ENCODE assay signal across 20 mouse cellular contexts in the genomic region with DNA sequence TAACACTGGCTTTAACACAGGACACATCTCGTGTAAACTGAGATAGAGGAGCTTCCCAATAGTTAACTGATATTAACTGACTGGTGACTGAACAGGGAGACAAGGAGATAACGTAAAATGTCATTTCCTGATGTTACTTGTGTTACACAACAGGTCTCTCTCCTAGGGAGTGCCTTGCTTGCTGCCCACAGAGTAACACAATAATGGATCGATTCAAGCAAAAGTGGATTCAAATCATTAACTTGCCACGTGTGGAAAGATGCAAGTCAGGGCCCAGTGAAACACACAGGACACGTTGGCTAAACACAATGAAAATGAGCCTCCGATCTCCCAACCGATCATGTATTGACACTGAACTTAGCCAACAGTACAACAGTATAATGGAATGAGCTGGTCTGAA.
DNase-seq lines count a peak whose midpoint lies in the region; ATAC-seq and TF ChIP-seq lines count a peak whose summit lies in the region.
"Had no signal": no experiment of that assay in that cellular context is flagged by ENCODE, and none has a peak within 500 bp of the region (broad histone marks: within the 10 kb centered on the region; RNA-seq: fewer than 3 reads in every experiment).

No protein-coding gene starts in this region.

- no peaks in the 10 kb centered on the region for H3K9me3 ChIP-seq in forebrain, embryonic 12.5 days
- H3K9me3 ChIP-seq in forebrain, embryonic 10.5 days, result no peaks in the 10 kb centered on the region
- H3K9me3 ChIP-seq in forebrain, embryonic 15.5 days, result no peaks in the 10 kb centered on the region
- H3K9me3 ChIP-seq in forebrain, embryonic 16.5 days (ENCODE audit: control insufficient read depth, low read length), result peaks cover 2% of the 10 kb centered on the region; the same call in 1 of the 2 replicates
- H3K9me3 ChIP-seq in liver, postnatal 0 days (ENCODE audit: low read length), result no peaks in the 10 kb centered on the region
- no peaks in the 10 kb centered on the region for H3K9me3 ChIP-seq in neural tube, embryonic 13.5 days
- H3K9me3 ChIP-seq: embryonic facial prominence, embryonic 15.5 days had no signal

- peak overlapping the region; percentile 50; the same call in 1 of the 2 replicates for H3K27ac ChIP-seq in forebrain, embryonic 12.5 days
- H3K27ac ChIP-seq in forebrain, embryonic 10.5 days, result no peak overlapping the region
- H3K27ac ChIP-seq in forebrain, embryonic 15.5 days (replicated peaks), result peak overlapping the region; percentile 62; the same call in 1 of the 2 replicates
- H3K27ac ChIP-seq in forebrain, embryonic 16.5 days (ENCODE audit: low read length), result no peak overlapping the region
- no peak overlapping the region for H3K27ac ChIP-seq in liver, postnatal 0 days (ENCODE audit: low read depth)
- H3K27ac ChIP-seq in neural tube, embryonic 13.5 days (replicated peaks), result 0 out of 2 replicates have a peak overlapping the region, but pooled peaks have one; percentile 9
- H3K27ac ChIP-seq: embryonic facial prominence, embryonic 13.5 days; embryonic facial prominence, embryonic 15.5 days had no signal

- H3K27me3 ChIP-seq in forebrain, embryonic 12.5 days, result no peaks in the 10 kb centered on the region
- H3K27me3 ChIP-seq in forebrain, embryonic 10.5 days (ENCODE audit: poor library complexity, severe bottlenecking), result no peaks in the 10 kb centered on the region
- H3K27me3 ChIP-seq in forebrain, embryonic 15.5 days, result no peaks in the 10 kb centered on the region
- H3K27me3 ChIP-seq in forebrain, embryonic 16.5 days (replicated peaks; ENCODE audit: control insufficient read depth, insufficient read depth, low read length), result no peaks in the 10 kb centered on the region
- no peaks in the 10 kb centered on the region for H3K27me3 ChIP-seq in liver, postnatal 0 days (ENCODE audit: insufficient read depth, low read length)
- no peaks in the 10 kb centered on the region for H3K27me3 ChIP-seq in neural tube, embryonic 13.5 days
- H3K27me3 ChIP-seq: embryonic facial prominence, embryonic 13.5 days; embryonic facial prominence, embryonic 15.5 days had no signal

- ATAC-seq in forebrain, embryonic 12.5 days (ENCODE audit: low FRiP score), result no peak
- ATAC-seq in forebrain, embryonic 15.5 days (replicated peaks), result no peak
- no peak for ATAC-seq in forebrain, embryonic 16.5 days
- ATAC-seq in liver, postnatal 0 days, result peak; percentile 68
- no peak for ATAC-seq in neural tube, embryonic 13.5 days (ENCODE audit: low read depth)

- no peak overlapping the region for H3K4me2 ChIP-seq in forebrain, embryonic 12.5 days
- H3K4me2 ChIP-seq in forebrain, embryonic 15.5 days (replicated peaks), result no peak overlapping the region
- H3K4me2 ChIP-seq in forebrain, embryonic 16.5 days (ENCODE audit: low read length), result no peak overlapping the region
- 0 out of 2 replicates have a peak overlapping the region, but pooled peaks have one; percentile 2 for H3K4me2 ChIP-seq in liver, postnatal 0 days (ENCODE audit: low read depth, low read length)
- H3K4me2 ChIP-seq in neural tube, embryonic 13.5 days, result no peak overlapping the region
- H3K4me2 ChIP-seq: embryonic facial prominence, embryonic 13.5 days; embryonic facial prominence, embryonic 15.5 days had no signal

- DNase-seq in forebrain, embryonic 10.5 days (ENCODE audit: extremely low spot score, low spot score), result no peak
- no peak for DNase-seq in liver, postnatal 0 days
- no peak for DNase-seq in liver
- no peak for DNase-seq in neural tube, embryonic 10.5 days (ENCODE audit: extremely low spot score, low spot score)
- DNase-seq: adrenal gland, adult 2 months; adrenal gland, postnatal 10 days; adrenal gland, postnatal 25 days; cerebellum, adult 11 months; cerebellum, adult 8-10 months; cerebellum, adult 9-11 months; cerebellum, postnatal 14 days; cerebellum, postnatal 36 days; embryo, embryonic 11 days had no signal

- H3K9ac ChIP-seq in forebrain, embryonic 12.5 days, result no peak overlapping the region
- H3K9ac ChIP-seq in forebrain, embryonic 15.5 days (replicated peaks), result no peak overlapping the region
- no peak overlapping the region for H3K9ac ChIP-seq in forebrain, embryonic 16.5 days (replicated peaks; ENCODE audit: low read depth, low read length)
- no peak overlapping the region for H3K9ac ChIP-seq in liver, postnatal 0 days (replicated peaks)
- no peak overlapping the region for H3K9ac ChIP-seq in neural tube, embryonic 13.5 days
- H3K9ac ChIP-seq: embryonic facial prominence, embryonic 13.5 days; embryonic facial prominence, embryonic 15.5 days had no signal

- no peak overlapping the region for H3K4me3 ChIP-seq in forebrain, embryonic 12.5 days (replicated peaks)
- H3K4me3 ChIP-seq in forebrain, embryonic 10.5 days, result no peak overlapping the region
- no peak overlapping the region for H3K4me3 ChIP-seq in forebrain, embryonic 15.5 days
- H3K4me3 ChIP-seq in forebrain, embryonic 16.5 days (replicated peaks; ENCODE audit: low read length), result no peak overlapping the region
- no peak overlapping the region for H3K4me3 ChIP-seq in liver, postnatal 0 days (ENCODE audit: low read depth, low read length)
- no peak overlapping the region for H3K4me3 ChIP-seq in neural tube, embryonic 13.5 days
- H3K4me3 ChIP-seq: embryonic facial prominence, embryonic 13.5 days; embryonic facial prominence, embryonic 15.5 days; erythroblast, embryonic 14.5 days had no signal

- H3K36me3 ChIP-seq in forebrain, embryonic 12.5 days (replicated peaks), result no peaks in the 10 kb centered on the region
- H3K36me3 ChIP-seq in forebrain, embryonic 10.5 days (replicated peaks), result no peaks in the 10 kb centered on the region
- H3K36me3 ChIP-seq in forebrain, embryonic 15.5 days, result no peaks in the 10 kb centered on the region
- no peaks in the 10 kb centered on the region for H3K36me3 ChIP-seq in forebrain, embryonic 16.5 days (ENCODE audit: control insufficient read depth, insufficient read depth)
- H3K36me3 ChIP-seq in liver, postnatal 0 days (replicated peaks; ENCODE audit: insufficient read depth, low read length), result no peaks in the 10 kb centered on the region
- no peaks in the 10 kb centered on the region for H3K36me3 ChIP-seq in neural tube, embryonic 13.5 days
- H3K36me3 ChIP-seq: embryonic facial prominence, embryonic 13.5 days; embryonic facial prominence, embryonic 15.5 days had no signal

- 0 out of 2 replicates have a peak, but pooled peaks cover 5% of the 10 kb centered on the region for H3K4me1 ChIP-seq in forebrain, embryonic 12.5 days
- H3K4me1 ChIP-seq in forebrain, embryonic 10.5 days, result no peaks in the 10 kb centered on the region
- H3K4me1 ChIP-seq in forebrain, embryonic 15.5 days, result peaks cover 11% of the 10 kb centered on the region; the same call in 1 of the 2 replicates
- H3K4me1 ChIP-seq in forebrain, embryonic 16.5 days (replicated peaks; ENCODE audit: control insufficient read depth, insufficient read depth, low read length), result peaks cover 6% of the 10 kb centered on the region
- H3K4me1 ChIP-seq in liver, postnatal 0 days (ENCODE audit: insufficient read depth), result no peaks in the 10 kb centered on the region
- peaks cover 5% of the 10 kb centered on the region; the same call in 1 of the 2 replicates for H3K4me1 ChIP-seq in neural tube, embryonic 13.5 days (replicated peaks)
- H3K4me1 ChIP-seq: embryonic facial prominence, embryonic 13.5 days; embryonic facial prominence, embryonic 15.5 days had no signal

- no peak for TF ChIP-seq EP300 in liver, postnatal 0 days (IDR thresholded peaks at IDR 0.05; ENCODE audit: low read depth)

- no peak for TF ChIP-seq CTCF in liver, postnatal 0 days (IDR thresholded peaks at IDR 0.05; ENCODE audit: low read depth)

- 83% methylated on average over 7 of the region's 7 CpGs for WGBS in forebrain, embryonic 12.5 days
- WGBS in forebrain, embryonic 10.5 days, result 87% methylated on average over 7 of the region's 7 CpGs
- 76% methylated on average over 7 of the region's 7 CpGs for WGBS in forebrain, embryonic 15.5 days
- WGBS in forebrain, embryonic 16.5 days, result 79% methylated on average over 7 of the region's 7 CpGs
- WGBS in liver, postnatal 0 days (ENCODE audit: insufficient replicate concordance), result 53% methylated on average over 7 of the region's 7 CpGs
- WGBS in neural tube, embryonic 13.5 days, result 79% methylated on average over 7 of the region's 7 CpGs

Comparison
In these comparisons a context has a peak if more than half of its experiments do, and no peak if none do; other contexts are left out.
1. H3K27ac ChIP-seq: peak in forebrain, embryonic 12.5 days (single experiment), forebrain, embryonic 15.5 days (single experiment) and neural tube, embryonic 13.5 days (single experiment); none in forebrain, embryonic 10.5 days (single experiment), forebrain, embryonic 16.5 days (single experiment) and liver, postnatal 0 days (single experiment).